In the genomic region with DNA sequence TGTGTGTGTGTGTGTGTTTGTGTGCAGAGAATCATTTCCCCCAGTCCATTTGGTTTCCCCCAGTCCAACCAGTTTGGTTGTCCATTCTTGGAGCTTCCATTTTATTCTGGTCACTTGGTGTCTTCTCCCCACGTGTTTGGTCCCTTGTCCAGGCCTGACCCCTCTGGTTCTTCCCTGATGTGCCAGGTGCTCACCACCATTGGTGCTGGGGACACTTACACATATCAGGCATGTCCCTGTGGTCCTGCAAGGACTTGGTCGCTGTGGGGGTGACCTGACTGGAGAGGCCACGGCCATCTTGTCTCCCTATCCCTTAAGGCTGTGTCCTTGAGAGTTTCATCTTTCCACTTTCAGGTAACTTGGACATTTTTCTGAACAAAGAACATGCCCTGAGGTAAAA, we compare ENCODE assay signal across 20 mouse cellular contexts. TPM values are rescaled to one million over a fixed set of nuclear protein-coding genes. Genes with fewer than 3 reads are reported as not detected.
"Had no signal": no experiment of that assay in that cellular context is flagged by ENCODE, and none has a peak within 500 bp of the region (broad histone marks: within the 10 kb centered on the region; RNA-seq: fewer than 3 reads in every experiment).

No protein-coding gene starts in this region.

- H3K27me3 ChIP-seq: neural tube, embryonic 15.5 days; stomach, embryonic 15.5 days had no signal

- H3K9me3 ChIP-seq: neural tube, embryonic 15.5 days; stomach, embryonic 15.5 days had no signal

- H3K36me3 ChIP-seq: neural tube, embryonic 15.5 days had no signal

- H3K4me3 ChIP-seq: neural tube, embryonic 15.5 days; stomach, embryonic 15.5 days had no signal

- H3K27ac ChIP-seq: neural tube, embryonic 15.5 days; stomach, embryonic 15.5 days; stomach, postnatal 0 days had no signal

- DNase-seq: retina, postnatal 1 day; right cerebral cortex, adult 18-20 months; right cerebral cortex, postnatal 14 days; right cerebral cortex, postnatal 25 days; right cerebral cortex, postnatal 4 days; spleen, adult 18-20 months; thymus, adult 18-20 months; thymus, adult 2 months; thymus, postnatal 14 days; thymus, postnatal 25 days; thymus, postnatal 36 days; thymus, postnatal 4 days had no signal

- H3K4me2 ChIP-seq: neural tube, embryonic 15.5 days; stomach, embryonic 15.5 days had no signal

- H3K4me1 ChIP-seq: neural tube, embryonic 15.5 days; stomach, embryonic 15.5 days had no signal

- H3K9ac ChIP-seq: neural tube, embryonic 15.5 days; stomach, embryonic 15.5 days had no signal

RNA-seq across cellular contexts. Expression of gene Mylk2, which starts 14.2 kb away (rescaled TPM):
- total RNA-seq: neutrophil, adult 5-6 weeks had no signal
- polyA plus RNA-seq: neural tube, embryonic 14.5 days; small intestine, adult 2 months; stomach, embryonic 14.5 days; testis, adult 2 months had no signal

RNA-seq across cellular contexts. Expression of gene Foxs1, which starts 36.1 kb away (rescaled TPM):
- total RNA-seq: neutrophil, adult 5-6 weeks had no signal

RNA-seq across cellular contexts. Expression of gene Dusp15, which starts 54.6 kb away (rescaled TPM):
- total RNA-seq: neutrophil, adult 5-6 weeks had no signal
- polyA plus RNA-seq: small intestine, adult 2 months had no signal
